Mouse (Mus musculus) midbrain, embryonic 16.5 days (tissue): Measurements from ENCODE around the gene Aldh3a2. TPM values are rescaled to one million over a fixed set of nuclear protein-coding genes. Genes with fewer than 3 reads are reported as not detected.

ENCODE experiments used
- ATAC-seq: fragments of 200-750 bp; cut with Nextera tagmentation; 2 replicates; pipeline ENCODE4 v1.8.0; 2017; ENCODE audit warnings: moderate TSS enrichment
- H3K27ac ChIP-seq: fragments of 300-500 bp; sonication (generic); 2 replicates; pipeline ENCODE4 v1.5.1; 2014; ENCODE audit warnings: mild to moderate bottlenecking, low read length, mixed read lengths
- H3K27me3 ChIP-seq: fragments of 300-500 bp; sonication (generic); 2 replicates; pipeline ENCODE4 v1.6.1; 2014; ENCODE audit warnings: low read depth, low read length, mixed read lengths; ENCODE audit not compliant: control insufficient read depth, insufficient read depth
- H3K36me3 ChIP-seq: fragments of 300-500 bp; sonication (generic); 2 replicates; pipeline ENCODE4 v1.6.1; 2014; ENCODE audit warnings: mild to moderate bottlenecking, low read length, moderate library complexity, mixed read lengths; ENCODE audit not compliant: control insufficient read depth, insufficient read depth
- H3K4me1 ChIP-seq: fragments of 300-500 bp; sonication (generic); 2 replicates; pipeline ENCODE4 v1.6.1; 2014; ENCODE audit warnings: mild to moderate bottlenecking, low read length, mixed read lengths; ENCODE audit not compliant: control insufficient read depth, insufficient read depth
- H3K4me2 ChIP-seq: fragments of 300-500 bp; sonication (generic); 2 replicates; pipeline ENCODE4 v1.6.1; 2014; ENCODE audit warnings: mild to moderate bottlenecking, low read length, mixed read lengths
- H3K4me3 ChIP-seq: fragments of 300-500 bp; sonication (generic); 2 replicates; pipeline ENCODE4 v1.5.1; 2014; ENCODE audit warnings: low read depth, mild to moderate bottlenecking, low read length, moderate library complexity, mixed read lengths
- H3K9ac ChIP-seq: fragments of 300-500 bp; sonication (generic); 2 replicates; pipeline ENCODE4 v1.6.1; 2014; ENCODE audit warnings: low read depth, low read length, mixed read lengths
- H3K9me3 ChIP-seq: fragments of 300-500 bp; sonication (generic); replicated peaks from 2 replicates; pipeline ENCODE4 v1.6.1; 2014; ENCODE audit warnings: mild to moderate bottlenecking, low read length, mixed read lengths; ENCODE audit not compliant: control insufficient read depth, poor library complexity, severe bottlenecking
- WGBS: fragments of 180-500 bp; shearing (Covaris S2); extraction: QIAGEN DNeasy Blood & Tissue Kit; methylation state at CpG from one replicate; pipeline ENCODE4 v1.1.7; 2014; 5-methylcytosine and 5-hydroxymethylcytosine counted together
- polyA plus RNA-seq: library from polyadenylated mRNA; unstranded; fragments of >200 nt; fragmentation: Nextera tagmentation; extraction: Ambion mirVana; gene quantifications from 2 replicates; pipeline ENCODE4 v1.2.1, GENCODE M21; 2015

Gene Aldh3a2
- polyA plus RNA-seq, 1 experiment from 2014 or later, result 30.5 TPM

- no peaks in the 10 kb centered on the region for H3K9me3 ChIP-seq
- H3K27ac ChIP-seq, result no peak overlapping the region
- no peak overlapping the region for H3K4me3 ChIP-seq
- WGBS, result 84% methylated on average over 8 of the region's 8 CpGs
- H3K9ac ChIP-seq, result no peak overlapping the region
- H3K36me3 ChIP-seq, result no peaks in the 10 kb centered on the region
- H3K4me1 ChIP-seq, result peaks cover 2% of the 10 kb centered on the region; the same call in 1 of the 2 replicates
- no peak for ATAC-seq
- H3K27me3 ChIP-seq, result no peaks in the 10 kb centered on the region
- no peak overlapping the region for H3K4me2 ChIP-seq
Measured at GRCm38 (mm10) chr11:61227816-61228215, 39.4 kb downstream of the Aldh3a2 start.

GRCm38 (mm10) chr11:61225941-61226412, 41.3 kb downstream of the Aldh3a2 start:
- no peaks in the 10 kb centered on the region for H3K9me3 ChIP-seq
- no peak overlapping the region for H3K4me3 ChIP-seq
- H3K9ac ChIP-seq, result no peak overlapping the region
- no peak overlapping the region for H3K27ac ChIP-seq
- WGBS, result 78% methylated on average over 6 of the region's 6 CpGs
- H3K4me2 ChIP-seq, result no peak overlapping the region
- H3K27me3 ChIP-seq, result no peaks in the 10 kb centered on the region
- no peak for ATAC-seq
- no peaks in the 10 kb centered on the region for H3K4me1 ChIP-seq
- no peaks in the 10 kb centered on the region for H3K36me3 ChIP-seq

- no peaks in the 10 kb centered on the region for H3K9me3 ChIP-seq
- 80% methylated on average over 4 of the region's 4 CpGs for WGBS
Measured at GRCm38 (mm10) chr11:61225511-61225910, 41.8 kb downstream of the Aldh3a2 start.

DNA sequence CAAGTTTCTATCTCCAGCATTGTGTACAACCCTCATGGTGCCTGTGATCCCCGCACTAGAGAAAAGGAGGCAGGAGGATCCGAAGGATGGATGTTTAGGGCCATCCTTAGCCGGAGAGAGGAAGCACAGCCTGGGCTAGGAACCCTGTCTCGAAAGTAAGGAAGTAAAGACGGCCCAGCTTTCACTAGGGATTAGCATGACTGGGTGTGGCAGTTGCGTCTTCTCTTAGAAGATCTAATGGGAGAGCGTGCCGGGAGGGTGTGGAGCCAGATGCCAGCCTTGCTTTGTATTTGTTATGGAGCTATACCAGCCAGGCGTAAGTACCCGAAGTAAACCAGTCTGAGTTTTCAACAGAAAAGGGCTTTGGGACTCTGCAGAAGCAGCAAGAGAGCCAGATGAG, 42.4 kb downstream of the Aldh3a2 start:
- ATAC-seq, result no peak
- WGBS, result 84% methylated on average over 10 of the region's 10 CpGs
- H3K4me2 ChIP-seq, result no peak overlapping the region
- H3K27ac ChIP-seq, result no peak overlapping the region
- no peaks in the 10 kb centered on the region for H3K36me3 ChIP-seq
- no peaks in the 10 kb centered on the region for H3K27me3 ChIP-seq
- no peaks in the 10 kb centered on the region for H3K9me3 ChIP-seq
- H3K4me1 ChIP-seq, result no peaks in the 10 kb centered on the region
- no peak overlapping the region for H3K4me3 ChIP-seq
- H3K9ac ChIP-seq, result no peak overlapping the region

More at GRCm38 (mm10) chr11:61225511-61225910, 41.8 kb downstream of the Aldh3a2 start:
- no peak overlapping the region for H3K4me2 ChIP-seq
- H3K9ac ChIP-seq, result no peak overlapping the region
- H3K4me3 ChIP-seq, result no peak overlapping the region
- H3K36me3 ChIP-seq, result no peaks in the 10 kb centered on the region
- no peak overlapping the region for H3K27ac ChIP-seq
- H3K27me3 ChIP-seq, result no peaks in the 10 kb centered on the region
- H3K4me1 ChIP-seq, result no peaks in the 10 kb centered on the region
- no peak for ATAC-seq

- Histone ChIP-seq H3K36me3 (no peaks in the 10 kb centered on the region), H3K27me3 (no peaks in the 10 kb centered on the region), H3K9ac (no peak overlapping the region), H3K27ac (no peak overlapping the region), H3K9me3 (no peaks in the 10 kb centered on the region), H3K4me2 (no peak overlapping the region), H3K4me3 (no peak overlapping the region), H3K4me1 (no peaks in the 10 kb centered on the region)
- WGBS, result 81% methylated on average over 6 of the region's 6 CpGs
- no peak for ATAC-seq
Measured at GRCm38 (mm10) chr11:61224234-61224744, 43.0 kb downstream of the Aldh3a2 start.

GRCm38 (mm10) chr11:61222971-61223745, 44.1 kb downstream of the Aldh3a2 start:
- no peak overlapping the region for H3K4me3 ChIP-seq
- 92% methylated on average over 9 of the region's 9 CpGs for WGBS
- ATAC-seq, result no peak

GRCm38 (mm10) chr11:61222007-61222406, 45.3 kb downstream of the Aldh3a2 start:
- Histone ChIP-seq H3K4me1 (no peaks in the 10 kb centered on the region), H3K27me3 (no peaks in the 10 kb centered on the region), H3K9me3 (no peaks in the 10 kb centered on the region), H3K27ac (no peak overlapping the region), H3K4me2 (no peak overlapping the region), H3K36me3 (no peaks in the 10 kb centered on the region), H3K9ac (no peak overlapping the region), H3K4me3 (no peak overlapping the region)
- no peak for ATAC-seq
- WGBS, result 87% methylated on average over 1 of the region's 1 CpGs

More at GRCm38 (mm10) chr11:61222971-61223745, 44.1 kb downstream of the Aldh3a2 start:
- H3K27ac ChIP-seq, result no peak overlapping the region
- H3K36me3 ChIP-seq, result no peaks in the 10 kb centered on the region
- no peaks in the 10 kb centered on the region for H3K4me1 ChIP-seq
- H3K9ac ChIP-seq, result no peak overlapping the region
- H3K4me2 ChIP-seq, result no peak overlapping the region
- no peaks in the 10 kb centered on the region for H3K9me3 ChIP-seq
- no peaks in the 10 kb centered on the region for H3K27me3 ChIP-seq

DNA sequence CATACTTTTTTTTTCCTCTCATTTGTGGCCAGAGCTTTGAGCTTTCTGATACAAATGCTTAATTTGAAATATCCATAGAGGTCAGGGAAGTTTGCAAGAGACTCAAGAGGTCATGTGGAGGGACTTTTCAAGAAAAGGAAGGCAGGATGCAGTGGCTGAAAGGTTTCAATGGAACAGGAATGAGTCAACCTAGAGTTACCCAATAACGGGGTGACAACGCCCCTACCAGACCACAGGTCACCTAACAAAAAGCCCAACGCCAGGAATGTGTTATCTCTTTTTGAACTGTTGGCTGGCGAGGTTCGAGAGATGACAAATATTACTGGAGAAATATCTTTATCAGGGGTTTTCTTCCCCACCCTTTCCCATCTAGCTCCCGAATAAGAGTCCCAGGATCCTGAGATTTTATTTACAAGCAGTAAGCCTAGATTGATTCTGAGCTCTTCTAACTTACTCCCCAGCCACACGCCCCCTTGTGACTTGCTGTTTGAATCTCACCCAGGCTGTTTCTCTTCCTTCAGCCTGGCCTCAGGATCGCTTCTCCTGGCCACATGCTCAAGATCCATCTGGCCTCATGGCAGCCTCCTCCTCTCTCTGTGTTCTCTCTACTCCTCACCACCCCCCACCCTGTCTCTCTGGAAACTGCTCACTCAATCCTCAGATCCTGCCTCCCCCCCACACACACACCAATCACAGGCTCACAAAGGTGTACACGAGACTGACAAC, 46.9 kb downstream of the Aldh3a2 start:
- no peak for ATAC-seq
- 77% methylated on average over 9 of the region's 9 CpGs for WGBS
- no peak overlapping the region for H3K27ac ChIP-seq
- H3K36me3 ChIP-seq, result no peaks in the 10 kb centered on the region
- H3K9ac ChIP-seq, result no peak overlapping the region
- H3K4me1 ChIP-seq, result no peaks in the 10 kb centered on the region
- H3K4me3 ChIP-seq, result no peak overlapping the region
- no peaks in the 10 kb centered on the region for H3K9me3 ChIP-seq
- H3K27me3 ChIP-seq, result no peaks in the 10 kb centered on the region
- H3K4me2 ChIP-seq, result no peak overlapping the region

GRCm38 (mm10) chr11:61215936-61216335, 51.3 kb downstream of the Aldh3a2 start:
- Histone ChIP-seq H3K9ac (no peak overlapping the region), H3K4me1 (no peaks in the 10 kb centered on the region), H3K27me3 (no peaks in the 10 kb centered on the region), H3K27ac (no peak overlapping the region), H3K36me3 (no peaks in the 10 kb centered on the region), H3K4me3 (no peak overlapping the region), H3K9me3 (no peaks in the 10 kb centered on the region), H3K4me2 (no peak overlapping the region)
- WGBS, result 89% methylated on average over 3 of the region's 3 CpGs
- no peak for ATAC-seq
